Mouse (Mus musculus): ENCODE measurements around the gene Nrp2. TPM values are rescaled to one million over a fixed set of nuclear protein-coding genes. Genes with fewer than 3 reads are reported as not detected.

Nrp2 gene
- polyA plus RNA-seq, 2 experiments from 2014 or later: 0.19 TPM; not detected in 1

- ATAC-seq: no peak
These were observed 83.2 kb downstream of the Nrp2 start for GRCm38 (mm10) chr1:62786255-62786654.

GRCm38 (mm10) chr1:62787546-62787945 is 84.5 kb downstream of the Nrp2 start:
- no peak for ATAC-seq

- no peak for ATAC-seq
These were observed 91.3 kb downstream of the Nrp2 start for GRCm38 (mm10) chr1:62794223-62794895.

- ATAC-seq: no peak
These were observed 91.8 kb downstream of the Nrp2 start for GRCm38 (mm10) chr1:62794896-62795255.

- ATAC-seq: no peak
These were observed 92.4 kb downstream of the Nrp2 start for GRCm38 (mm10) chr1:62795307-62796037.

- ATAC-seq: no peak
These were observed 93.1 kb downstream of the Nrp2 start for GRCm38 (mm10) chr1:62796038-62796647.

- ATAC-seq: no peak
These were observed 96.3 kb downstream of the Nrp2 start for GRCm38 (mm10) chr1:62799427-62799826.

GRCm38 (mm10) chr1:62800351-62800750 is 97.3 kb downstream of the Nrp2 start:
- no peak for ATAC-seq

- no peak for ATAC-seq
These were observed 98.3 kb downstream of the Nrp2 start for GRCm38 (mm10) chr1:62801429-62801828.

GRCm38 (mm10) chr1:62801842-62802241 is 98.8 kb downstream of the Nrp2 start:
- ATAC-seq: no peak

- ATAC-seq: no peak
These were observed 100.5 kb downstream of the Nrp2 start for GRCm38 (mm10) chr1:62803544-62803943.

- no peak for ATAC-seq
These were observed 102.9 kb downstream of the Nrp2 start for GRCm38 (mm10) chr1:62806014-62806413.

GRCm38 (mm10) chr1:62808395-62808794 is 105.3 kb downstream of the Nrp2 start:
- ATAC-seq: no peak

- no peak for ATAC-seq
These were observed 106.6 kb downstream of the Nrp2 start for GRCm38 (mm10) chr1:62809601-62810228.

GRCm38 (mm10) chr1:62811141-62811540 is 108.1 kb downstream of the Nrp2 start:
- no peak for ATAC-seq

GRCm38 (mm10) chr1:62812701-62813684 is 109.9 kb downstream of the Nrp2 start:
- ATAC-seq: no peak

- no peak for ATAC-seq
These were observed 110.9 kb downstream of the Nrp2 start for GRCm38 (mm10) chr1:62813938-62814337.

GRCm38 (mm10) chr1:62817566-62817965 is 114.5 kb downstream of the Nrp2 start:
- ATAC-seq: no peak

- no peak for ATAC-seq
These were observed 117.1 kb downstream of the Nrp2 start for GRCm38 (mm10) chr1:62820170-62820569.

GRCm38 (mm10) chr1:62821509-62822398 is 118.7 kb downstream of the Nrp2 start:
- ATAC-seq: no peak

Data from activated CD4-positive, CD25-positive, alpha-beta regulatory T cell, adult 4 months (primary cell).